Mouse (Mus musculus) cerebellum, postnatal 4 days (tissue): ENCODE results near the gene Cic.

ENCODE experiments used
- DNase-seq, 2 experiments: peaks; one replicate each; pipeline ENCODE4 v3.0.0; 2022; ENCODE audit warnings: low spot score in 2 of 2, mixed read lengths in 1 of 2

The Cic gene

DNA sequence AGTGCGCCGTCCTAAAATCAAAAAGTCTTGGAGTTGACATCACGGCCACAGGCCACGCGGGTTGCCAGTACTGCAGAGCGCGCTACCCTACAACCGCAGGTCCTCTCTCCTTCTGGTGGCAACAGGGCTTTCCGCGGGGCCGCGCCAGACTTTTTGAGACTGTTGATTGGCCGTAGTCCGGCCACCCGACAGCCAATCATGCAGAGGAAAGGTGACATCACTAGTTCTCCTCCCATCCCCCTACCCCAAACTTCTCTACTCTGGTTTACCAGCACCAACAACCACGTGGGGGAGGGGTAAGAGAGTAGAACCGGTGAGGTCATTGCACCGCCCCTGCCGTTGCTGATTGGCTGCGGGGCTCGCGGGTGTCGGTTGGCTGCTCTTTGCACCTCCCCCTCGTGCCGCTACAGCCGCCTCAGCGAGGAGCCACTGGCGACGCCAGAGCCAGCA is at the start of gene Cic:
Gene Cic (plus strand): TSS at position 404 of the 450 bp plus-strand sequence.
- DNase-seq: peak; percentile 85 to 97

GRCm38 (mm10) chr7:25218705-25219415 is 48.6 kb upstream of the Cic start:
- peak in 1 of 2 experiments; percentile 60 for DNase-seq

GRCm38 (mm10) chr7:25219416-25219750 is 48.1 kb upstream of the Cic start:
- no peak for DNase-seq

DNA sequence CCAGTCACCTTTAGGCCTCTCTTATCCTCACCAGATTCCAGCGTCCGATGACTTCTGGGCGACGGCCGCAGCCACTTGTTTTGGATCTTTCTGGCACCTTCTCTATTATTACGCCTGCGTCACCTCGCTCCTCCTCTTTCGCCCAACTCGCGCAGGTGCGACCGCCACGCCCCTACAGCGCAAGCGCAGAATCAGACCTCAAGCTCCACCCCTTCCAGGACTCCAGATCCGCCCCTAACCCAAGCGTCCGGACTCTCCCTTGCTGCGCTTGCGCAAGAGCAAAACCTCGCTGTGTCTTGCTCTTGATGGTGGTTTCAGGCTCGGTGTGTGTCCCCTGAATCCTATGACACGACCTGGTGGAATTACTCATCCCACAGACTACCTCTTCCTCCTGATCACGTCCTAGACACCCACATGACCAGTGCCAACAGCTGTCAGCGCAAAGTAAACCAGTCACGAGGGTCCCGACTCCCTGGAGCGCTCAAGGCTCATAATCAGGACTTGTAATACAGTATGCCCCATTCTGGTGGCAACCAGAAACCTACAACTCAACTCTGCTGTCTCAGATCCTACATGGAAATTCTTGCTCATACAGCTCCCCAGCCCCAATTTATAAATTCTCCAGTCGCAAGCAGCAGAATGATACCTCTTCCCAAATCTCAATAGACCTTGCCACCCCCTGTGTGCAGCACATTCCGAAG is 47.6 kb upstream of the Cic start:
- peak; percentile 77 to 86 for DNase-seq

GRCm38 (mm10) chr7:25220457-25221101 is 46.9 kb upstream of the Cic start, which contains the start of gene Dedd2:
Dedd2 (minus strand) TSS chr7:25220615.
- no peak for DNase-seq

- DNase-seq: peak; percentile 93 to 97
Observed at GRCm38 (mm10) chr7:25221102-25221883, 46.2 kb upstream of the Cic start, which contains the start of gene Zfp526. Zfp526 (plus strand) TSS chr7:25221425.

DNA sequence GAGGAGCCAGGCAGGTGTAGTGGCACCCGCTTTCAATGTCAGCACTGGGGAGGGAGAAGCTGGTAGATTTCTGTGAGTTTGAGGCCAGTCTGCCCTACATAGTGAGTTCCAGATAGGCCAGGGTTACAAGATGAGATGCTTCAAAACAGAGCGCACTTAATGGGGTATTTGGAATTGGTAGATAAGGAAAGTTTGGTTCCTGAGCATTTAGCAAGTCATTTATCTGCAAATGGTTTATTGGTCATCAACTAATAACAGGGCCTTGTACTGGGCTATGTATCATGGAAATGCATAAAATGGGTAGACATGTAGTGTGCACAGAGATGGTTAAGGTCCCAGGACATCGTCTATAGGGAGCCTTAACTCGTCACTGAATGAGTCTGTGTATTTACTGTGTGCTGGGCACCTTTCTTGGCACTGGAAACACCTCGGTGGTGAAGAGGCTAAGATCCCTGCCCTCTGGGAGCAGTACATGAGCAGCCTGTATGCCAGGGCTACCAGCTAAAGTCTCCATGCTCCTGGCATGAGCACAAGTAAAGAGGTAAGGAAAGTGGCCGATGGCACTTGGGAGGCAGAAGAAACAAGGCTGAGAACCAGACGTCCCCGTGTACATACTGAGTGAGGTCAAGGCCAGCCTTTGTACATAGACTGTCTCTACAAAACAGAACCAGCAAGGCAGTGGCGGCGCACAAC is 45.1 kb upstream of the Cic start:
- DNase-seq: no peak

DNA sequence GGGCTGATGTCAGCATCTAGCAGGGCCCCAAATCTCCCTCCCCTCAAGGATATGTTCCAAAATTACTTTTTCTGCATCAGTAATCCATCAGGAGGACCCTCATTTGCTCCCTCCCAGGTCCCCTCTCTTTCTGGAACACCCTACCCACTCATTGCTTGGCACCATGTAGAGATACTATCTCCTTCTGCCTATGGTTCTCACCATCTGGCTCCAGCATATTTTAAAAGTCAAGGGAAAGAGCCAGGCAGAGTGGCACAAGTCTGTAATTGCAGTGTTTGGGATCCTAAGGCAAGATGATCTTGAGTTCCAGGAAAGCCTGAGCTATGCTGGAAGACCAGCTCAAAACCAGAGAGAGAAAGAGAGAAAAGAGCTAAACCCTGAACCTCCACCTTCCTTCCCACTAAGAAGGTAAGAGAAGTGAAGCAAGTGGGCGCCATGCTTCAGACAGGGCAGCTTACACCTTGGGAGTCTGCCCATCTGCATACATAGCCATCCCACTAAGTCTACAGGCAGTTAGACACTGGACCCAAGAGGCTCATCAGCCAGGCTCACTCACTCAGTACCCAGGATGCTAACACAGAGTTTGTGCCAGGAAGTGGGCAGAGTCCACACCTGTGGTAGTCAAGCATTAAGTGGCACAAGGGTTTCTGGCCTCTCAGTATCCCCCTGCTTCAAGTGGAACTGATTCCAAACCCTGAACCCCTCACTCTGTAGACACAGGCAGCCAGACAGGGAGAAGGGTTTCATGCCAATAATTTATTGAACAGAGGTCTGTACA is 39.8 kb upstream of the Cic start:
- no peak for DNase-seq

- DNase-seq: no peak
Observed at GRCm38 (mm10) chr7:25230690-25231285, 36.7 kb upstream of the Cic start.

GRCm38 (mm10) chr7:25232101-25232648 is 35.3 kb upstream of the Cic start:
- DNase-seq: no peak

GRCm38 (mm10) chr7:25233061-25233460 is 34.4 kb upstream of the Cic start:
- DNase-seq: no peak

DNA sequence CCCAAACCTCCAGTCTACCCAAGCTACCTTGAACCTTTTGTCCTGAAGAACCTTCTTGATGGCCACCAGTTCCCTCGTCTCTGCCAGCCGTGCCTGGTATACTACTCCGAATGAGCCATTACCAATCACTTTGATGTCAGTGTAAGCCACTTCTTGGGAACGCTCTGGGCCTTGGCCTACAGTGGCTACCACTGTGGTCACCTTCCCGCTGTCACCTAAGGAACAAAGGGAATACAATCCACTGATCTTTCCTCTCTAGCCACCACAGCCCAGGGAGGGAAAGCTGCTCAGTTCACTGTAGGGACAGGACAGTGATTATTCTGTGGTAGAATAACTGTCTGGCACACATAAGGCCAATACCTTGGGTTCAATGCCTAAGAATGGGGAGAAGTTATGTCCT is 32.0 kb upstream of the Cic start:
- no peak for DNase-seq

DNA sequence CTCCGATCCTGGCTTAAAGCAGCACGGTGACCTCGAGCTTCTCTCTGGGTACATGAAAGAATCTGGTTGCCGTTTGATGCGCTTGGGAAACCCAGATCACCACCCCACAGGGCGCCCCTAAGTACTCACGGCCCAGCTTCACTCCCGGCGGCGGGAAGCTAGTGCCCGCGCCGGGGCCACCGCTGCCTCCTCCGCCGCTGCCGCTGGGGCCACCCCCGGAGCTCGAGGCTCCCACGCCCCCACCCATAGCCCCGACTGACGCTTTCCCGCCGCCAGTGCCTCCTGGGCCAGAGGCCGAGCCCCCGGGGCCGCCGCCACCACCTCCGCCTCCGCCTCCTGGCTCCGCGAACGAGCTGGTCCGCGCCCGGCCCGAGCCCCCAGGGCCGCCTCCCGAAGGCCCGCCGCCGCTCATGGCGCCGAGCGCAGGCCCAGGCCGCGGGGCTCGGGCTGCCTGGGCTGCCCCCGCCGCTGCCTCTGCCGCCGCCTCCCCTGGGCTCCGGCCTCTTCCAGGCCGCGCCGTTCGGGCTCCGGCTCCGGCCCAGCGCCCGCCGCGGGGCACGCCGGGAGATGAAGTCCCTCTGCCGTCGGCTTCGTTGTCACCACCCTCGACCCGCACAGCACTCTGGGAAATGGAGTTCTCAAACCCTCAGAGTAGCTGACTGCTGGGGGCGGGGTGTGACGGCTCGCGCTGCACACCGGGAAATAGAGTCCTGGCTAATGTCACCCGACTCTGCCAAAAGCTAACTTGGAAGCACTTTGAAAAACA is 30.1 kb upstream of the Cic start, which contains the start of gene Gsk3a:
Gene Gsk3a (minus strand): TSS at position 603 of the 766 bp plus-strand sequence.
- peak; percentile 91 to 96 for DNase-seq

GRCm38 (mm10) chr7:25238015-25238706 is 29.3 kb upstream of the Cic start:
- peak; percentile 69 to 85 for DNase-seq

GRCm38 (mm10) chr7:25238829-25239623 is 28.5 kb upstream of the Cic start:
- peak in 1 of 2 experiments; percentile 79 for DNase-seq

GRCm38 (mm10) chr7:25240631-25241030 is 26.9 kb upstream of the Cic start:
- no peak for DNase-seq

GRCm38 (mm10) chr7:25241062-25241461 is 26.4 kb upstream of the Cic start:
- no peak for DNase-seq
